Mouse (Mus musculus) G1E (cell line): ENCODE data around the gene Dusp6. TPM values are rescaled to one million over a fixed set of nuclear protein-coding genes. Genes with fewer than 3 reads are reported as not detected.

ENCODE experiments used
- ATAC-seq: 2 replicates; pipeline ENCODE4 v1.8.0; 2016; ENCODE audit warnings: mild to moderate bottlenecking; ENCODE audit not compliant: insufficient number of reproducible peaks, poor library complexity, low FRiP score, severe bottlenecking; ENCODE audit errors: extremely low read depth
- DNase-seq: peaks from one replicate; pipeline ENCODE4 v3.0.0; 2012; ENCODE audit warnings: low spot score
- H3K27me3 ChIP-seq: 2 replicates; pipeline ENCODE4 v1.6.1; 2012; ENCODE audit warnings: mild to moderate bottlenecking, low read length, inconsistent platforms; ENCODE audit not compliant: insufficient read depth
- H3K36me3 ChIP-seq: replicated peaks from 2 replicates; pipeline ENCODE3; 2012; ENCODE audit warnings: mild to moderate bottlenecking, inconsistent platforms
- H3K4me1 ChIP-seq: 2 replicates; pipeline ENCODE4 v1.6.1; 2012; ENCODE audit warnings: low read depth, low read length, inconsistent platforms, mixed read lengths; ENCODE audit not compliant: insufficient read depth
- H3K4me3 ChIP-seq: 2 replicates; pipeline ENCODE4 v1.5.1; 2012; ENCODE audit warnings: low read depth, mild to moderate bottlenecking, inconsistent platforms, low read length, moderate library complexity, mixed read lengths
- H3K9me3 ChIP-seq: replicated peaks from 2 replicates; pipeline ENCODE4 v1.6.1; 2012; ENCODE audit warnings: inconsistent platforms
- CTCF ChIP-seq: IDR thresholded peaks from 2 replicates; pipeline ENCODE4 v1.5.1; 2012; ENCODE audit warnings: low read depth, low read length, inconsistent platforms, mixed read lengths
- GATA1 ChIP-seq: IDR thresholded peaks from 2 replicates; pipeline ENCODE4 v1.6.1; 2012; ENCODE audit warnings: borderline replicate concordance, low read length, inconsistent platforms, mixed read lengths
- GATA2 ChIP-seq: IDR thresholded peaks from 2 replicates; pipeline ENCODE4 v1.6.1; 2012; ENCODE audit warnings: low read depth, low read length, inconsistent platforms, borderline replicate concordance
- POLR2AphosphoS5 ChIP-seq: IDR thresholded peaks from 2 replicates; pipeline ENCODE4 v1.6.1; 2012; ENCODE audit warnings: low read depth, low read length, inconsistent platforms; ENCODE audit not compliant: insufficient replicate concordance
- TAL1 ChIP-seq: conservative IDR thresholded peaks from 2 replicates; pipeline ENCODE4 v1.6.1; 2012; ENCODE audit warnings: low read depth, low read length, inconsistent platforms, mixed read lengths
- polyA plus RNA-seq: library from polyadenylated mRNA; stranded (reverse); fragments of >175 nt; gene quantifications from 2 replicates; pipeline ENCODE4 v1.2.3, GENCODE M21; 2012
- total RNA-seq, 2 experiments: library from RNA; stranded (forward) in 1 of 2; stranded (reverse) in 1 of 2; fragments of 200-1000 nt in 1 of 2; fragments of >200 nt in 1 of 2; fragmentation: Nextera tagmentation in 1 of 2; gene quantifications; 2 replicates each; pipeline ENCODE4 v1.2.3; 2014 to 2017

Gene Dusp6
- total and polyA plus RNA-seq, 3 experiments = 0.27 TPM; not detected in 2

DNA sequence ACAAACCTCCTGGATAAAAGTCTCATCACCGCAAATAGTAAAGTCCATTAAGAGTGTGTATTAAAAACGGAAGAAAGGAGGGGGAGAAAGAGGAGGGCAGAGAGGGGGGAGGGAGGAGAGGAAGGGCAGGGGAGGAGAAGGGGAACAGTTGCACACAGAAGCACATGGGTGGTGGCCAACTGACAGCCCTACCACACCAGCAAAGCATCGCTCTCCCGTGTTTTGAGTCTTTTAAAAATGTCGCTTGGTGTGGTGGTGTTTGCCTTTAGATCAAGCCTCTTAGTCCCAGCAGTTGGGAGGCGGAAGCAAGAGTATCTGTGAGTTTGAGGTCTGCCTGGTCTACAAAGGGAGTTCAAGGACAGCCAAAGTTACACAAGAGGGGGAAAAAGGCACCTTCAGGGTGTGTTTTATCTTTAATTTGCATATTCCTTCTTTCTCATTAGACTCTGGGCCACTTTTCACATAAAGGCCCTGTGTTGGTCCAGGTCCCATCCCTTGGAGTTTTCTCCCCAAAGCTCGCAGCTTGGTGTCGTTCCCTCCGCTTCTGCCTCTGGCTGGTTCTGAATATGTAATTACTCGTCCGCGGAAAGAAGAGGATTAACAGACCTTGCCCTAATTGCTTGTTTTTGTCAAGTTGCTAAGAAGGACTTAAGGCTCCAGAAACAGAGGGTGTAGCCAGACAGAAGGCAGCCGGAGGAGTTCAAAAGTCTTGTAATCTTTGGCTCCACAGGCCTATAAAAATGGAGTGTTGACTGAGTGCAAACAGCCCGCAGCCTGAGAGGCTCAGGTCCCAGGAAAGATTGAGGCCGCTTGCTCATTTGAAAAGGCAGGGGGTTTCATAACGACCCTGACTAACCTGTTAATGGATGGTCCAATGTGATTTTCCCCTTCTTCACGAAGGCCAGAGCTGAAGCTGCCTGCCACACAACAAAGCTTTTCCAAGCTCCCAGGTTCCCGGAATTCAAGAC is 35.6 kb downstream of the Dusp6 start:
- Histone ChIP-seq H3K4me1 (no peaks in the 10 kb centered on the region), H3K9me3 (peaks cover 21% of the 10 kb centered on the region), H3K36me3 (no peaks in the 10 kb centered on the region), H3K4me3 (no peak overlapping the region), H3K27me3 (no peaks in the 10 kb centered on the region)
- DNase-seq = no peak
- no peak for TF ChIP-seq TAL1
- TF ChIP-seq POLR2AphosphoS5 = no peak
- no peak for TF ChIP-seq GATA2
- TF ChIP-seq CTCF = no peak
- TF ChIP-seq GATA1 = no peak
- ATAC-seq = no peak

DNA sequence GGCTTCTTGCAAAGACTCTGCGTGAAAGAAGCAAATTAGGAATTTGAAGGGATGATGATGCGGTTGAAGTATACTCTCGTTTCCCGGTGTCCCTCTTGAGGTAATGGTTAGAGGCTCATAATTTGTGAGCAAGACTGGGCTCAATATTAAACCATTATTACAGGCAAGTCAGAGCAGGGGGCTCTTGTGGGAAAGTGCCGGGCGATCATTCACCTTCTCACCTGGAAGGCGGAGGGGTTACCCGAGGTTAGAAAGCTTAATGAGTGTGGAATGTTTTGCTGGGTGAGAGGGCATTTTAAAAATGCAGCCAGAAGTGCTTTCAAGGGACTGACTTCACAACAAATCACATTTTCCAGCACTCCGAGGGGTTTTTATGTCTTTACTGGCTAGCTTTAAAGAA is 36.3 kb downstream of the Dusp6 start:
- no peak for ATAC-seq
- Histone ChIP-seq H3K4me3 (no peak overlapping the region), H3K9me3 (peaks cover 21% of the 10 kb centered on the region), H3K4me1 (no peaks in the 10 kb centered on the region), H3K27me3 (no peaks in the 10 kb centered on the region), H3K36me3 (no peaks in the 10 kb centered on the region)
- DNase-seq = no peak
- no peak for TF ChIP-seq GATA2

DNA sequence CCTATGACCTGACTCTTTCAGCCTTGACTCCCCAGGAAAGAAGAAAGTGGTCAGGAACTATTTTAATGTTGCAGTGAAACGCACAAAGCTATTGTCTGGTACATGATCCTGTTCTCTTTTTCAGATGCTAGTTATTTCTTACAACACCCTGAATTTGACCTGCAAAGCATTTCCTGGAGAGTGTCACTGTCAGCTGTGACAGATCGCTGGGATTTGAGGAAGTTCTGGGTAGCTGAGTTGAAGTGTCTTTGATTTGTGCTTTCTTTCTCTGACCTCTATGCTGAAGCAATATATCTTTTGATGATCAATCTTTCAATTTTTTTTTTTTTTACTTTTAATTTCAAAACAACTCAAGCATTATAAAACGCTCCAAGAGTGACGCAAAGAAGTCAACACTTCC is 39.0 kb downstream of the Dusp6 start:
- ATAC-seq = no peak
- Histone ChIP-seq H3K9me3 (peaks cover 15% of the 10 kb centered on the region), H3K36me3 (no peaks in the 10 kb centered on the region), H3K4me3 (no peak overlapping the region), H3K27me3 (no peaks in the 10 kb centered on the region), H3K4me1 (no peaks in the 10 kb centered on the region)
- no peak for DNase-seq
- TF ChIP-seq GATA2 = no peak
- no peak for TF ChIP-seq GATA1
- TF ChIP-seq TAL1 = no peak
- TF ChIP-seq CTCF = no peak
- TF ChIP-seq POLR2AphosphoS5 = no peak

DNA sequence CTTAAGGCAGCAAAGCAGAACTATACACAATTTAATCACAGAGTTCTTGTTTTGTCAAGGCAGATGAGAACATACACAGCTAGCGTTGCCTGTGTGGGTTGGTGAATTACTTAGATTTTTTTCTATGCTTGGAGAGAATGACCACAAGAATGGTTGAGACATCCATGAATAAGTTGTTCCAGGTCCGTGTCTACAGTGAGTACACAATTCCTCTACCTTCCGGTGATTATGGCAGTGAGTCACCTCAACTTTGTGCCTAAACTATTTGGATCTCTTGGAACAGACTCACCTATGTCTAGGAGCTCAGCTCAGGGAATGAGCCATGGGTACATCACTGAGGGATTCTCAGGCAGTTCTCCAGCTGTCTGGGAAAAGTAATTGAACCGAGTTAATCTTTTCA is 45.8 kb downstream of the Dusp6 start:
- H3K36me3 ChIP-seq = no peaks in the 10 kb centered on the region
- H3K27me3 ChIP-seq = no peaks in the 10 kb centered on the region
- H3K4me3 ChIP-seq = no peak overlapping the region
- H3K4me1 ChIP-seq = no peaks in the 10 kb centered on the region
- peaks cover 19% of the 10 kb centered on the region for H3K9me3 ChIP-seq
- DNase-seq = no peak
- TF ChIP-seq GATA1 = no peak
- ATAC-seq = no peak

DNA sequence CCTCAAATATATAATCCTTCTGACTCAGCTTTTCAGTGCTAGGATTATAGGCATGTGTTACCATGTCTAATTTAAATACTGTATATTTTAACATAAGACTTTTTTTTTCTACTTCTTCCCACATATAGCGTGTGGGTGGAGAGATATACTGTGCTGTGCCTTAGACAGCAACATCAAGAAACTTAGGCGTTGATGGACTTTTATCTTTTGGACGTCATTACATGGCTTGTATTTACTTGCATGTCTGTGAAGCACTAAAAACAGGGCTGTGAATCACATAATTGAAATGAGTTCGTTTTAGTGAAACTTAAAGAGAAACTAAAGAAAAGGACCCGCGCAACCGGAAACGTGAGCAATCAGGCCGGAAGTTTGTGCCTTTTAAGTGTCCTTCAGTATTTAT is 46.6 kb downstream of the Dusp6 start:
- DNase-seq (no peak), ATAC-seq (no peak)
- TF ChIP-seq GATA1 (no peak), TAL1 (no peak), CTCF (no peak), GATA2 (no peak), POLR2AphosphoS5 (no peak)
- no peaks in the 10 kb centered on the region for H3K27me3 ChIP-seq
- H3K36me3 ChIP-seq = no peaks in the 10 kb centered on the region
- H3K4me3 ChIP-seq = no peak overlapping the region
- no peaks in the 10 kb centered on the region for H3K4me1 ChIP-seq
- H3K9me3 ChIP-seq = peaks cover 20% of the 10 kb centered on the region

GRCm38 (mm10) chr10:99310204-99310603 is 47.2 kb downstream of the Dusp6 start:
- DNase-seq = no peak
- no peak for ATAC-seq
- TF ChIP-seq TAL1 = no peak
- no peak for TF ChIP-seq GATA1
- TF ChIP-seq CTCF = no peak
- TF ChIP-seq GATA2 = no peak
- TF ChIP-seq POLR2AphosphoS5 = no peak

More at GRCm38 (mm10) chr10:99310204-99310603, 47.2 kb downstream of the Dusp6 start:
- Histone ChIP-seq H3K27me3 (no peaks in the 10 kb centered on the region), H3K4me1 (no peaks in the 10 kb centered on the region), H3K9me3 (peaks cover 22% of the 10 kb centered on the region), H3K36me3 (no peaks in the 10 kb centered on the region), H3K4me3 (no peak overlapping the region)
